Mouse (Mus musculus) left cerebral cortex, adult 9 months (tissue): ENCODE data around the gene Ubb.
"Not testable (repeated sequence)": the region's sequence is repeated elsewhere in the genome, so short reads cannot be mapped to it uniquely, and the experiment has no call there.

Experiments
- DNase-seq, 2 experiments: peaks; one replicate each; pipeline ENCODE4 v3.0.0; 2022; ENCODE audit warnings: low spot score in 2 of 2

Ubb gene

DNA sequence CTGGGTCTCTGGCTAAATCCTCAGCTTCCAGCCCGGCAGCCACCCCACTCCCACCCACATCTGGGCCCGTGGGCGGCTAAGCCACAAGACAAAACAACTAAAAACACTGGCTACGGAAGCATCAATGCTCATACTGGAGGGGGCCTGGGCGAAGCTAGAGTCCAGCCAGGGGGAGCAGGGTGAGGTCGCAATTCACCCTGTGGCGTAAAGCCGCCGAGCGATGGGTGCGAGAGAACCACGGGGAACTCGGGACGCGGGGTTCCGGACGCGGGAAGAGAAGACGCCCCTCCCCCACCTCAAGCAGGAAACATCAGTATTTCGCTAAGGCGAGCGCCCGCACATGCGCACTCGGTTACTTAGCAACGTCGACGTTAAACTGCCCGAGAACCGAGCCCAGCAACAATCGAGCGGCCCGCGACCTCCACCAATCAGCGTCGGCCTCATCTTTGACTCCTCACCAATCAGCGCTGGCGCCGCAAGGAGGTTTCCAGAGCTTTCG is at the start of gene Ubb:
Gene Ubb (plus strand): TSS at position 445 of the 499 bp plus-strand sequence.
- DNase-seq: peak; percentile 98 to 99

DNA sequence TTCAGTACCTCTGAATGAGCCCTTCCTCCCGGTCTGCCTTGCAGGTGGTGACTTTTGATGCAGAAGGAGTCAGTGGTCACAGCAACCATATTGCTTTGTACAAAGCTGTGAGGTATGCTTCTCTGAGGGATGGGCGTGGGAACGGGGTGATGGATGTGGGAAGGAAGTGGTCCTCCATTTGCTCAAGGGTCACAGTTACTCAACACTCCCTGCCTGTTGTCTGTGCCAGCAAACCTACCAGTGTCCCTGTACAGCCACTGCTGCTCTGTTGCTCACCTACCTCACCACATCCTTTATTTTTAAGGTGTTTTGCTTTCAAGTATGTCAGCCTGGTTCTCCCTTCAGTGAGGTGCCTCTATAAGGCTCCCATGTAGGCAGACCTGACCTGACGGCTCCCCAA is 43.3 kb upstream of the Ubb start:
- no peak for DNase-seq

DNA sequence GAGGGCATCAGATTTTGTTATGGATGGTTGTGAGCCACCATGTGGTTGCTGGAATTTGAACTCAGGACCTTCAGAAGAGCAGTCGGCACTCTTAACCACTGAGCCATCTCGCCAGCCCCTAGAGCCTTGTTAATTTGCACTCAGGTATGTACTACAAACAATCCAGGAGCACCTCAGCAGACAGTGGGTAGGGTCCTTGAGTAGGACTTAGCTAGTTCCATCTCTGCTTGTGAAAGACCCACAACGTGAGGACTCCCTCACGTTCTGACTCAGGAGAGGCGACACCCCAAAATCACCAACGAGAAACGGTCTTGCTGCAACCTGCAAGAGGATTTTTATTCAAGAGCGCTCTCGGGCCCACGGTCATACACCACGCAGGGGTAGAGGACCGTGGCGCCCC is 42.6 kb upstream of the Ubb start:
- not testable (repeated sequence) for DNase-seq

DNA sequence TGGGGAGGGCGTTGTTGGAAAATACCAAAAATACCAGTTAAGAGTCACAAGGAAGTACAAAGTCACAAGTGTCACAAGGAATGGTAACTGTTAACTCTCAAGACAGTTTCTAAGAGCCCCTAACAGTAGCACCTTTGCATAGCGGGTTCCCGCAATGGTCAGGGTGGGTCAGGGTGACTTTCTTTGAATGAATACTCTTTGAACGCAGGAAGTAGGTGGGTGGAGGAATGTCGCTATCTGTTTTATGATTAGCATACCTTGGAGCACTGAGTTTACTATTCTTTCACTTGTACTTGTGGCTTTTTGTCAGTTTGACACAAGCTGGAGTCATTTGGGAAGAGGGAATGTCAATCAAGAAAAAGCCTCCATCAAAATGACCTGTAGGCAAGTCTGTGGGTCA is 42.2 kb upstream of the Ubb start:
- not testable (repeated sequence) for DNase-seq

DNA sequence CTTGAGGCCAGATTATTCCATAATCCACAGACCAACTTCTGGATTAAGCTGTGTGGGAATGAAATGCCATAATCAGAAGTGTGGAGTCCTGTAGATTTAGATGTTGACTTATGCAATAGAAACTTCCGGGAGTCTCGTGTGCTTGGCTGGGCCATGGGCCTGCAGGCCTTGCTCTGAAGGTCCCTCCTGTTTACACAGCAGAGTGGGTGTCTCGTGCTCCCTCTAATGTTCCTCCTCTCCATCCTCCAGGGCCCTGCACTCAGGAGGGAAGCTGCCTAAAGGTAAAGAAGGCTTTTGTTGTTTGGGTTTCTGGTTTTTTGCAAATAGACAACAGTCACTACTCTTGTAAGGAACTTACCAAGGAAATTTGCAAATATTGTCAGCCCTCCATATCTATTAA is 41.4 kb upstream of the Ubb start:
- no peak for DNase-seq

DNA sequence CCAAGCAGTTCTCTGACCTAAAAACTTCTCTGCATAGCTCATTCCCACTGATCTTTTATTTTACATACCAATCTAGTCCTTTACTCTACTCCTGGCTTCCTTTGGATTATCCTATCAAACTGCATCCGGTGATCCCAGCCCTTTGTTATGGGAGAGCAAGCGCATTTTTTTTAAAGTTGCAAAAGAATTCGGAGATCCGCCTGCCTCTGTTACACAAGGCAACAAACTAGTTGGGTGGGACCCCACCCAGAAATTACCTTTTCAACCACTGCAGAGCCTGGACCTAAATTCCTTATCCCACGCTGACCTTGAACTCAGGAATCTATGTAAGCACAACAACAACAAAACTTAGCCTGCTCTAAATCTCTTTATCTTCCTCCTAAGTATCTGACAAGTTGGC is 40.0 kb upstream of the Ubb start:
- DNase-seq: no peak

DNA sequence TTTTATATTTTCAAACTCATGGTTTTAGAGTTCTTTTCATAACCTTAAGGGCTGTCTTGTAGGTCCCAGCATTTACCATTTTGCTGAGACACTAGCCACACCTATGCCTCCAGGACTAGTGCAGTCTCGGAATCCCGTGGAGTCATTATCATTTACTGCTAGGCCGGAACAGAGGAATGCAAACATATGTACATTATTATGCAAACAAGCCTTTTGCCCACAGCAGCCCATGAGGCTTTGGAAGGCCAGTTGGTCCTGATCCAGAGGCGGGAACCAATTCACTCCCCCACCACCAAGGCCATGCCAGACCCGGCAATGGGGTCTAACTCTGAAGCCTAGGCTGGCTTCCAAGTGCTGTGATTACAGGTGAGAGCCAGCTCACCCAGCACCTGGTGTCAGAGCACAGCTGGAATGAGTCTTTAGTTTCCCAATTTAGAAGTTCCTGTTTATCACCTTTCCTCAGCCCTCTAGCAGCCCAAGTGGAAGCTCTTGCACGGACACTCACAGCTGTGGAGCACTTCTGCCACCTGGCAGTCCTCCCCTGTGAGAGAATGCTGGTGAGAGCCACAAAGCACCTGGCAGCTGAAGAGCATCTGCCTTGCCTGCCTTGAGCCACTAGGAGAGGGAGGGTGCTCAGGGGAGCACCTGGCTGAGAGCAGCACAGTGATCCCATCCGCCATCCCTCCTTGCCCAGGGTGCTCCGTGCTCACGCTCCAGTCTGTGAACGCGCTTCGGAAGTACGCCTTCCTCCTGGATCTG is 39.3 kb upstream of the Ubb start:
- no peak for DNase-seq

DNA sequence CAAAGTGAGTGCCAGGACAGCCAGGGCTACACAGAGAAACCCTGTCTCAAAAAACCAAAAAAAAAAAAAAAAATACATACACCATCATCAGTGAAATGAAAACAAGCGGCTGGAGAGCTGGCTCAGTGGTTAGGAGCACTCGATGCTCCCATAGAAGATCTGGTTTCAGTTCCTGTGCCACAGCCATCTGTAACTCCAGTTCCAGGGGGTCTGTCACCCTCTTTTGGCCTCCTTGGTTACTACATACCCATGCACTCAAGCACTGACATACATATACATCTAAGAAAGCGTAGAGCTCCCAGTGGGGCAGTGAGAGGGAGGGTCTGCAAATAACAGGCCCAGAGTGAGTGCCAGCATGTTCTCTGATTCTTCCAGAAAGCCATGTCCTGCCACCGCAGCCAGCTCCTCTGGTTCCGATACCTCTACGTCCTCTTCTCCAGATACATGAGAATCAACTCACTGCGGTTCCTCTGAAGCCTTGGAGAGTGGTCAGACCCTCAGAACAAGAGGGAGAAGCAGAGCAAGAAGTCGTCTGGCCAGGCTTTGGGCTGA is 38.4 kb upstream of the Ubb start:
- no peak for DNase-seq

DNA sequence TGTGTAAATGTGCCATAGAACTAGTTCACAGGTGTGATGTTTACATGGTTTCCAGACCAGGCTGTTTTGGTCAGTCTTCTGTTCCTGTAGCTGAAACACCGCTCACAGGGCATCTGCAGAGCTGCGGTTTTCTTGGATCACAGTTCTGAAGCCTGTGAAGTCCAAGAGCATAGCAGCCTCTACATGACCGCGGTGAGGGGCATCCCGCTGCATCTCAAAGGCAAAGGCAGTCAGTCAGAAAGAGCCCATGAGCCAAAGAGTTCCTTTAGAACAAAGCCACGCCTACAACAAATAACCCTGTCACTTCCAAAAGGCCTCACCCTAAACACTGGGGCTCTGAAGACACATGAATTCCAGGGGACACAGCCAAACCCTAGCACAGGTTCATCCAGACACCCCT is 37.7 kb upstream of the Ubb start:
- DNase-seq: no peak

DNA sequence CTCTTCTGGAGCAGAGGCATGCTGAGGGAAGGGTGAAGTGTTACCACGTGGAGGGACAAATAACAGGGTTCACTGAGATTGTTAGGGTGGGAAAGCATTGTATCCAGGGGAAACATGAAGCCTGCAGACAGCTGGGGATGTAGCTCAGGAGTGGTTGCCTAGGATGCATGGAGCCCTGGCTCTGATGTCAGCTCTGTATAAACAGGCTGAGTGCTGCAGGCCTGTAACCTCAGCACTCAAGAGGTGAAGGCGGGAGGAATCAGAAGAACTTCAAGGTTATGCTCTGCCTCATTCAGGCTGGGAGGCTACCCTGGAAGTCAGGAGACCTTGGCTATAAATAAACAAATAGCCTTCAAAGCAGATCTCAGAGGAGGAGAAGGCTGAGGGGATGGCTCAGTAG is 32.0 kb upstream of the Ubb start:
- DNase-seq: no peak

DNA sequence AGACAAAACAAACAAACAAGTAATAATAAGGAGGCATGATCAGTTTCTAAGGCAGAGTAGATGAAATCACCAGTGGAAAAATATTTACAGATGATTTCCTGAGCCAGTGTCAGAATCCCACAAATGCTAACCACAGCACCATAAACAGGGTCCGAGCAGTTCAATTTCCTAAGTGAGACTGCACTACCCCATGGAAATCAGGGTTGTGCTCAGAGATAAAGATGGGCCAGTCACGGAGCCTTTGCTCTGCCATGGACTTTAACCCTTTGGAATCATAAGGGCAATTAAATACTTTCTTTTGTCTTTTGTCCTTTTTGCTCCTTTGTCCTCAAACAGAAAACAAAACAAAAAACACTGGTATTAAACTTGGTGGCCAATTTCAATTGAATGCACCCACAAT is 28.7 kb upstream of the Ubb start:
- DNase-seq: no peak

DNA sequence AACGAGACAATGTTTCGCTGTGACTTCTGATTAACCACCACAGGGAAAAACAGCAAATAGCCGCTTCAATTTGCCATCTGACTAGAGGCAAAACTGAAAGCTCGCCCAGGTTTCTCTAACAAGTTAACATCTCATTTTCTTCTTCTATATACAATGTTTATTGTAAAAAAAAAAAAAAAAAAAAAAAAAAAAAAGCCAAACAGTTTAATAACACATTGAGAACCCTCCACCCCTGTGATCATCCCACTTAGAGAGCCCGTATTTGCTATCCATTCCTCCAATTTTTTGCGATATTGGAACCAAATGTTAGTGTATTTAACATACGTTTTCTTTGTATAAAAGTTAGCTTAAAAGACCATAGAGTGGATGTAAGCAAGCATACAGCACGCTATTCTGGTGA is 13.9 kb upstream of the Ubb start:
- no peak for DNase-seq

DNA sequence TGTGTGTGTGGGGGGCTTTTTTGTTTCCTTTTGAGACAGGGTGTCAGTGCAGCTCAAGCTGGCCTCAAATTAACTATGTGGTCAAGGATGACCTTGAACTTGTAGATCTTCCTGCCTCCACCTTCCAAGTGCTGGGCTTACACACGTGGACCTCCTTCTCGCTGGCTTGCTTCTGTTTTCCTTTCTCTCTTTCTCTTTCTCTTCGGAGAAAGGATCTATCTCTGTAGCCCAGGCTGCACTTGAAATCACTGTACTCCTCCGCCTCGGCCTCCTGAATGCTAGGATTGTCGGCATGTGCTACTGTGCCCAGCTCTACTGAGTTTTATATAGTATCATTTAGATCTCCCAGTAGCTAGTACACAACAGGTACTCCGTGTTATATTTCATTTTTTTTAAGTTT is 13.4 kb upstream of the Ubb start:
- DNase-seq: no peak

DNA sequence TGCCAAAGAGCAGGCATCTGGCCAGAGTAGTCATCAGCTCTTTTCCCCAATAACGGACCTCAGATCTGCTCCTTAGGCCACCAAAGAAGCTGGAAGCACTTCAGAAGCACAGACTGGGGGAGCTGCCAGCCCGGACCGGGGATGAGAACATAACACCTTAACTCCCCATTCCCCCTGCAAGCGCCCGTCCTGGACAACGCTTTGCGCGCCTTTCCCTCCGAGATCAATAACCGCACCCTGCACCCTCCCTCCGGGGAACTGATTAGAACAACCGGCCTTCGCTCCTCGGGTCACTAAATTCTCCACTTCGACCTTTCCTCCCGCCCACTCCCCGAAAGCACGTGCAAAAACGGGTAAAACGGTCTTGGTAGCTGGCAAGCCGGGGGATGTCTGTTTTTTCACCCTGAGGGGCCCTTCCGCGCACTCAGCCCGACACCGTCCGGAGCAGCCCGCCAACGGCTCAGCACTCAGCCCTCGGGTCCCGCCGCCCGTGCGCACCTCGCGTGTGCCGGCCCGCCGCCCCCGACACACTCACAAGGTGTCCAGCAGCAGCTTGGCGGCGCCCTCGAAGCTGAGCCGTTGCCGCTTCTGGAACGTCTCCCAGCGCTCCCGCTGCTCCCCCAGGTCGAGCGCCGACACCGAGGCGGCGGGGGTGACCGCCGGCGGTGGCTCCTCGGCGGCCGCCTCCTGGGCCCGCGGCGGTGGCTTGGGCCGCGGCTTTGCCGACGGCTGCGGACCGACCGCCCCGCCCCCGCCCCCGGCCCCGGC is 12.5 kb upstream of the Ubb start:
- peak in 1 of 2 experiments; percentile 47 for DNase-seq

DNA sequence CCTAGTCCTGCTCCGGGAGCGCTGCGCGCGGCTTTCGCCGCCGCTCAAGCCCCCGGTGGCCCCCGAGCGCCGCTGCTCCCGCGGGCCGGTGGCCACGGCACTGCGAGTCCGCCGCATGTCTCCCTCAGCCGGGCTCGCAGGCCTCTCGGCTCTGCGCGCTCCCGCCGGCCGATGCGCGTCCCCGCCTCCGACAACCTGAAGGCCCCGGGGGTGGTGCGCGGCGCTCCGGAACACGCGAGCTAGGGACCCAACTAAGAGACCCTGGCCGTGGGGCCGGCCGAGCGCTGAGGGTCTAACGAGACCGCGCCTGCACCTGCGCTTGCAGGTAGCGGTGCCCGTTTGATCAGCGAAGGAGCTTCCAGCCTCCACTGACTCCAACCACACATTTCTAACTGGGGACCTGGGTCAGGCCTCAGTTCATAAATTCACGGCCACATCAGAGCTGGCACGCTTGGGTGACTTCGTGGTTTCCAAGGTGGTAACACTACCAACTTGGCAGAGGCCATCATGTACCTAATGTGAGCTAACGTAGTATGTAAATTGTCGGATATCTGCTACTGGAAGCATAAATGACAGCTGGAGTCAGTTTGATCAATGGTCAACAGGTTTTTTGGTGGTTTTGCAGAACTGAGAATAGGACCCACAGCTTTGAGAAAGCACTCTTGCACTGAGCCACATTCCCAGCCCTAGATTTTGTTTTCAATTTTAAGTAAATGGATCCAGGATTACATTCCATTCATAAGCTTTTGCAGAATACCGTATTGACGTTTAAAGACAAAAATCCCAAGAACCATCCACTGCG is 11.7 kb upstream of the Ubb start, which contains the start of gene Cenpv:
Gene Cenpv (minus strand): TSS at position 173 of the 802 bp plus-strand sequence.
- DNase-seq: peak in 1 of 2 experiments; percentile 74

DNA sequence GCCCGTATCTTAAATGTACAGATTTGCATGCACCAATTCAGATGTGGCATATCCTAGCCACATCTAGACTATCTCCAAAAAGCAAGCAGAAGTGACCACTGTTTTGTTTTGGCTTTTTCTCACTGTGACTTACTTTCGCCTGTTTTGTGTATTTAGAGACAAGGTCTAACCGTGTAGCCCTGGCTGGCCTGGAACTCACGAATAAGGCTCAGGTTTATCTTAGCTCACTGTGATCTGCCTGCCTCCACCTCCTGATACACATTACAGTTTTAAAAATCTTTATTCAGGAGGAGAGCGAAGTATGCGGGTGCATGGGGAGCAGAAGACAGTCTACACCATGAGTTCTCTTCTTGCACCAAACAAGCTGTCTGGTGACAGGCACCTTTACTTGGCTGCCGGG is 10.8 kb upstream of the Ubb start:
- DNase-seq: no peak

DNA sequence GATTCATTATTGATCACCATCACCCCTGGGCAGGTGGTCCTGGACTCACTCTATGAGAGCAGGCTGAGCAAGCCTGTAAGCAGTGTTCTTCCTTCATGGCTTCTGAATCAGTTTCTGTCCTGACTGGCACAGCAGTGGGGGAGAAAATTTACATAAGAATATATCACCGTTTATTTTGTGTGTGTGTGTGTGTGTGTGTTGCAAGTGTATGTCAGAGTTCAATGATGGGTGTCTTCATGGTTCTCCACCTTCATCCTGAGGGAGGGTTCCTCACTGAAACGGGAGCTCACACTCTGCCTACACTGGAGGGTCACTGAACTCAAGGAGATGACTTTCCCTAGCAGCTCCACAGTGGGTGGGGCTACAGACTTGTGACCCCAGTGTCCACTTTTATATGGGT is 10.0 kb upstream of the Ubb start:
- DNase-seq: no peak

DNA sequence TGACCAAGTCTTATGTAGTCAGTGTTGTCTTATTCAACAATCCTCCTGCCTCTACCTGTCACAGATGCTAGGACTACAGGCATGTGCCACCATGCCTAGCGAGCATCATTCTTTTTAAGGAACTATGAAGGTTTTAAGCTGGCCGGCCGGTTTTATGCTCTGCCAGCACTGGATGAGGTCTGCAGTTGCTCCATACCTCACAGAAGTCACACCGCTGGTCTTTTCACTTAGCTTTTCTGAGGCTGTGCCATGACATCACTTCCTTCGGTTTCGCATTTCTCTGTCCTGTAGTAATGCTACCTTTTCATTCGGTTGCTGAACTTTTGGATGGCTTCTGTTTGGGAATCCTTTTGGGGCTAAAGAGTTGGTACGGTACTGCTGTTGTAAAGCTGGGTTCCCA is 9.4 kb upstream of the Ubb start:
- no peak for DNase-seq

DNA sequence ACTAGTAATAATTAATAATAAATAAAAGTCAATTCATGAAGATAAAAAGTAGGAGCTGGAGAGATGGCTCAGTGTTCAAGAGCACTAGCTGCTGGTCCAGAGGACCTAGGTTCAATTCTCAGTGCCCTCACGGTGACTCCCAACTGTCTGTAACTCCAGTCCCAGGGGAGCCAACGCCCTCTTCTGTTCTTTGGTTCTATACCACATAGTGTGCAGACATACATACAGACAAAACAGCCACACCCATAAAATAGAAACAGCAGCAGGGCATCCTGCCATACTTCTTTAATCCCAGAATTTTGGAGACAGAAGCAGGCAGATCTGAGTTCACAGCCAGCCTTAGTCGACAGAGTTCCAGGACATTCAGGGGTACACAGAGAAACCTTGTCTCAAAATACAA is 7.0 kb upstream of the Ubb start:
- no peak for DNase-seq

DNA sequence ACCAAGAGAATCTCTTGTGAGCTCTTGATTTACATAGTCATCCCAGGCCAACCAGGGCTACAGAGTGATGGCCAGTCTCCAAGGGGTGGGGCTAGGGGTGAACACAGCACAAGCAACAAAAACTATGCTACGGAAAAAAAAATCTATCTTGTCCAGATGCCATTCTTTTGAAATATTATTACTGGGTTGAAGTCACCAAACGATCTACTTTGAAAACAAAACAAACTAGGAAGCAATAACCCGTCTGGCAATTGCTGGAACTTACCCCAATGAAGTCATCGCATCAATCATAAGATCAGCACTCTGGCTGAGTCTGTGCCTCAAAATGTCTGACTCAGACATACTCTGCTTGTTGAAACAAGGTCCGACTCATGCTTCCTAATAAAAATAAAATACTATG is 1.2 kb upstream of the Ubb start:
- DNase-seq: peak in 1 of 2 experiments; percentile 58

DNA sequence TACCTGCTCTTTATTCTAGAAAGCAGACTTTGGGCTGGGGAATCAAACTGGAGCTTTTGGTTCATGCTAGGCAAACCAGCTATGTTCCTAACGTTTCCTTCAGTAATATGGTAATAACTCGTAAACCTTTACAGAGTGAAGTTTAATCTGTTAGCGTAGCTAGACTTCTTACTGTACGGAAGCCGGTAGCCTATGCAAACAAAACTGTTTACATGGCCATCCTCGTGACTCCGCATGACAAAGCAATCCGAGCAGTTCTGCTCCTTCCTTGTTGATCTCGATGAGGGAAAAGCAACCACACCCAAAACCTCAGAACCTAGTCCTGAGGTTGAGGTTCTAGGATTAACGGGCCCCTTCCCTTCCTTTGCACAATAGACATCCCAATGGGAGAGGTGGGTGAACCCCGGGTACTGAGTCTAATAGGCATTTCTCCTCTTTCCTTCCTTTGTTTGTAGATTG is 715 bp upstream of the Ubb start:
- peak; percentile 38 to 64 for DNase-seq
